Mouse (Mus musculus) stomach, embryonic 15.5 days (tissue): ENCODE measurements at regions not wholly inside any gene's neighbourhood (a gene's known extent, or its start where the extent isn't known, plus 50 kb on each side); places are given as distances from the start of the nearest gene placed in this dataset.
A peak's percentile ranks its signal among the peaks of the same experiment; 100 is the strongest.

Experiments used
- ATAC-seq: fragments of 200-750 bp; cut with Nextera tagmentation; 2 replicates; pipeline ENCODE4 v1.8.0; 2017; ENCODE audit warnings: low read depth, moderate number of reproducible peaks, moderate TSS enrichment; ENCODE audit not compliant: insufficient read depth, low FRiP score
- H3K27ac ChIP-seq: fragments of 300-500 bp; sonication (generic); 2 replicates; pipeline ENCODE4 v1.5.1; 2015; ENCODE audit warnings: mild to moderate bottlenecking, inconsistent platforms
- H3K27me3 ChIP-seq: fragments of 300-500 bp; sonication (generic); replicated peaks from 2 replicates; pipeline ENCODE4 v1.6.1; 2015; ENCODE audit warnings: inconsistent platforms
- H3K36me3 ChIP-seq: fragments of 300-500 bp; sonication (generic); 2 replicates; pipeline ENCODE4 v1.6.1; 2015; ENCODE audit warnings: inconsistent platforms
- H3K4me1 ChIP-seq: fragments of 300-500 bp; sonication (generic); 2 replicates; pipeline ENCODE4 v1.6.1; 2015; ENCODE audit warnings: inconsistent platforms
- H3K4me2 ChIP-seq: fragments of 300-500 bp; sonication (generic); 2 replicates; pipeline ENCODE4 v1.6.1; 2015; ENCODE audit warnings: mild to moderate bottlenecking, inconsistent platforms
- H3K4me3 ChIP-seq: fragments of 300-500 bp; sonication (generic); replicated peaks from 2 replicates; pipeline ENCODE4 v1.5.1; 2015; ENCODE audit warnings: inconsistent platforms
- H3K9ac ChIP-seq: fragments of 300-500 bp; sonication (generic); 2 replicates; pipeline ENCODE4 v1.6.1; 2015; ENCODE audit warnings: inconsistent platforms
- H3K9me3 ChIP-seq: fragments of 300-500 bp; sonication (generic); 2 replicates; pipeline ENCODE4 v1.6.1; 2016; ENCODE audit warnings: inconsistent platforms
- WGBS: fragments of 180-500 bp; shearing (Covaris S2); methylation state at CpG from one replicate; pipeline ENCODE4 v1.1.7; 2015; 5-methylcytosine and 5-hydroxymethylcytosine counted together

DNA sequence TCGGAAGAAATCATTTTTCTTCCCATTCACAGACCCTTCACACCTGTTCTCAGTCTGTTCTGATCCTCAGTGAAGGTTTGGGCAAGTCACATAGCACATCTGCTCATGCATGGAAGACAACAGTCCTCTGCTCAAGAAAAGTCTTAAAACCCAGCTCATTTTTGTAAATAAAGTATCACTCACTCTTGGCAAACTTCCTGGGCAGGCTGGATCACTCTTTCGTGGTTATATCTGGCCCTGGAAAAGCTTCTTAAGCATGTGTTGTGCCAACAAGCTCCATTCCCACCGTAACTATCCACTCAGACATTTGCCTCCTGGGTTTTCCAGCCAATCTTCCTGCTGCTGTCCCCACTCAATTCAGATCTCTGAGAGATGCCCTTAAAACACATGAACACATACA, 103.2 kb upstream of the Cep85l start:
- no peak for ATAC-seq
- no peaks in the 10 kb centered on the region for H3K27me3 ChIP-seq
- 38% methylated on average over 3 of the region's 3 CpGs for WGBS

DNA sequence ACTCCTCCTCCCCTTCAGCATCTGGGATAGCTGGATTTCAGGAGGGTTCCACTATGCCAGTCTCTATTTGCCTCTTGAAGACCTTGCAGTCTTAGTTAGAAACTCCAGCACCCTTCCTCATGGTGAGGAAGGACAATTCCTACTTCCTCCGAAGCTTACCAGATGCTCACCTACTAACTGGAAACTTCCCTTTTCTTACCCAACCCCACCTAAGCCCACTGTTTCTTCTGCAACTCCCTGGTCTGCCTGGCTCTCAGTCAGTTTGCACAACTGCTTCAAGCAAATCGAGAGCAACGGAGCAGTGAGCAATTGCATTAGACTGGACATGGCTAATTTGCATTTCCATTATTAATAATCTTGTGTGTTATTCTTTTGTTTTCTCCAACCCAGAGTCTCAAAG, 90.5 kb upstream of the Cep85l start:
- no peak overlapping the region for H3K4me3 ChIP-seq
- H3K27me3 ChIP-seq: no peaks in the 10 kb centered on the region
- H3K9ac ChIP-seq: no peak overlapping the region
- H3K36me3 ChIP-seq: no peaks in the 10 kb centered on the region
- no peak overlapping the region for H3K4me2 ChIP-seq
- H3K27ac ChIP-seq: no peak overlapping the region
- no peaks in the 10 kb centered on the region for H3K9me3 ChIP-seq
- 94% methylated on average over 3 of the region's 3 CpGs for WGBS
- 0 out of 2 replicates have a peak, but pooled peaks cover 8% of the 10 kb centered on the region for H3K4me1 ChIP-seq
- ATAC-seq: no peak

More for the DNA sequence above, 103.2 kb upstream of the Cep85l start:
- no peaks in the 10 kb centered on the region for H3K9me3 ChIP-seq
- no peak overlapping the region for H3K4me3 ChIP-seq
- no peaks in the 10 kb centered on the region for H3K36me3 ChIP-seq
- no peak overlapping the region for H3K4me2 ChIP-seq
- no peak overlapping the region for H3K9ac ChIP-seq
- no peaks in the 10 kb centered on the region for H3K4me1 ChIP-seq
- no peak overlapping the region for H3K27ac ChIP-seq

DNA sequence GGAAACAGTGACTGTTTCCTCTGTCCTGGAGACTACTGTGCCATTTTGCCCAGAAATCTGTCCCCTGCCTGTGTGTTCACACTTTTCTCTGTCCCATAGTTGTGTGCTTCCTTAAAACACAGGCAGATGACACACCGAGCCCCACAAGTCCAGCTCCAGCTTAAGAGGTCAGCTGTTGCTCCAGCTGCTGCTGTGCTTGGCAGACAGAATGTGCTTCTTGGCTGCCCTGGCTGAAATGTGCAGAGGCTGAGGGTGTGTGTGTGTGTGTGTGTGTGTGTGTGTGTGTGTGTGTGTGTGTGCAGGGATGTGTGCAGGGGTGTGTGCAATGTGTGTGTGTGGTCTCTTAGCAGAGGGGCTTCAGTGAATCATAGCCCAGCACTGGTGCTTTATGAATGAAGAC, 89.9 kb upstream of the Cep85l start:
- no peak; the same call in 1 of the 2 replicates for ATAC-seq
- H3K4me3 ChIP-seq: no peak overlapping the region

DNA sequence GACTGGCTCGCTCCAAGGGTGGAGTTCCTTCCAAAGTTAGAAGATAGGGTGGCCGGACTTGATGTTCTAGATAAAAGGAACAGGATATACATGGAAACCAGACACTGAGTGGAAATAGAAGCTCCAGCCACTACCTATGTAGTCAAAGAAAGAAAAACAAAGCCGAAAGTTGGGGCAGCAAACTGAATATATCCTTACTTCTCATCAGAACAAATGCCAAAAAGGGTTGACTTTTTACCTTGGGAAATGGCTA, 88.5 kb upstream of the Cep85l start:
- Histone ChIP-seq H3K36me3 (no peaks in the 10 kb centered on the region), H3K27me3 (no peaks in the 10 kb centered on the region), H3K4me2 (no peak overlapping the region), H3K4me1 (0 out of 2 replicates have a peak, but pooled peaks cover 11% of the 10 kb centered on the region), H3K9ac (no peak overlapping the region), H3K27ac (no peak overlapping the region), H3K9me3 (no peaks in the 10 kb centered on the region), H3K4me3 (no peak overlapping the region)
- ATAC-seq: no peak
- WGBS: 90% methylated on average over 3 of the region's 3 CpGs

More for the DNA sequence above, 89.9 kb upstream of the Cep85l start:
- Histone ChIP-seq H3K27ac (no peak overlapping the region; the same call in 1 of the 2 replicates), H3K9ac (no peak overlapping the region), H3K27me3 (no peaks in the 10 kb centered on the region), H3K36me3 (no peaks in the 10 kb centered on the region), H3K4me1 (0 out of 2 replicates have a peak, but pooled peaks cover 10% of the 10 kb centered on the region), H3K9me3 (no peaks in the 10 kb centered on the region), H3K4me2 (no peak overlapping the region)
- 36% methylated on average over 1 of the region's 1 CpGs for WGBS

DNA sequence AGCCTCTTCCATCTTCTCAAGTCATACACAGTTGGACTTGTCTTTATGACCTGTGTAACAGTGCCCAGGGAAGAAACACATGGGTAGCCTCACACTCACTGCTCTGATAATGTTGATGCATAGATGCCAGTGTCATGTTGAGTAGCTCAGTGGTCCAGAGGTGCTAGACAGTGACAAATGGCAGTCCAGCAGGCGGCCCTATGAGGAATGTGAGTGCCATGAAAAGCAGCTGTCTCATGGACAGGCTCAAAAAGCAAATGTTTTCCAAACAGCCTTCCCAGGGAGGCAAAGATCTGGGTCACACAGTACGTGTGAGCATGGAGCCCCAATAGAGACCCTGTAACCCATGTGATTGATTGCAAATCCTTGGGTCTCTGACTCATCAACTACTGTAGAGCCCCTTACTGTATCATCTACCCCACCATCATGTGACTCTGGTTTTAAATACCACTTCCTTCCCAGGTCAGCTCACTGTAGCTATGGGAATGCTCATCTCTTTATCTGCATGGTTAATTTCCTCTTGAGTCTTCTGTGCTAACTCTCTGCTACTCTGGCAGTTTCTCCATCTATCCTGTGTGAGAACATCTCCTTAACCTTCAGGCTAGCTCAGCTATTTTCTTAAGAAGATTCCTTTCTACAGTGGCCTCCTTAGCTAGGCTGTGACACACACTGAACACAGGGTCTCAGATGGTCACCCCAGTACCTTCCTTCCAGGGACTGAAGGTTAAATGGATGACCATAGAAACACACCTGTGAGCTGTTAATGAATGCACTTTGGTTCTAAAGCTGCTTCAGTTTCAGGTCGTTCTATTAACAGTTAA, 87.9 kb upstream of the Cep85l start:
- H3K27me3 ChIP-seq: no peaks in the 10 kb centered on the region
- no peak overlapping the region for H3K4me3 ChIP-seq
- WGBS: 65% methylated on average over 3 of the region's 3 CpGs
- no peak for ATAC-seq
- H3K4me1 ChIP-seq: 0 out of 2 replicates have a peak, but pooled peaks cover 11% of the 10 kb centered on the region
- H3K9ac ChIP-seq: no peak overlapping the region
- no peaks in the 10 kb centered on the region for H3K36me3 ChIP-seq
- H3K9me3 ChIP-seq: no peaks in the 10 kb centered on the region
- H3K27ac ChIP-seq: no peak overlapping the region
- H3K4me2 ChIP-seq: no peak overlapping the region

DNA sequence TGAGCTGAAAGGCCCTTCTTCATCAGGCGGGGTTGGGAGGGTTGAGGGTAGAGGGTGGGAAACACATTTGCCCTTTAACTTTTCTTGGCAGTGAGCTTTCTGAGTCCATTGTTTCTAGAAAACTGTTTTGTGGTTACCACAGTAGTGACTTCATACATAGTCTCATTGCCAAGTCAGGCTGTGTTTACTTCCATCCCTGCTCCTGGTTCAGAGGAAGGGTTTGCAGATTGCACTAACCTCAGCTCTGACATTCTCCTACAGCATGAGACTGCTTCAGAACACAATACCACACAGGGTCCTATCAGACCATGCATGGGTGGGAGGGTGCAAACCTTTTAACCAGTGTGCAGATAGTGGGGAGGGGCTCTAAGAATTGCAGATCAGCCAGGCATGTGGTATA, 87.1 kb upstream of the Cep85l start:
- 56% methylated on average over 1 of the region's 1 CpGs for WGBS
- Histone ChIP-seq H3K4me1 (0 out of 2 replicates have a peak, but pooled peaks cover 11% of the 10 kb centered on the region), H3K9me3 (no peaks in the 10 kb centered on the region), H3K27me3 (no peaks in the 10 kb centered on the region), H3K4me2 (no peak overlapping the region), H3K27ac (peak overlapping the region; percentile 61; the same call in 1 of the 2 replicates), H3K36me3 (no peaks in the 10 kb centered on the region), H3K9ac (no peak overlapping the region), H3K4me3 (no peak overlapping the region)
- ATAC-seq: no peak

DNA sequence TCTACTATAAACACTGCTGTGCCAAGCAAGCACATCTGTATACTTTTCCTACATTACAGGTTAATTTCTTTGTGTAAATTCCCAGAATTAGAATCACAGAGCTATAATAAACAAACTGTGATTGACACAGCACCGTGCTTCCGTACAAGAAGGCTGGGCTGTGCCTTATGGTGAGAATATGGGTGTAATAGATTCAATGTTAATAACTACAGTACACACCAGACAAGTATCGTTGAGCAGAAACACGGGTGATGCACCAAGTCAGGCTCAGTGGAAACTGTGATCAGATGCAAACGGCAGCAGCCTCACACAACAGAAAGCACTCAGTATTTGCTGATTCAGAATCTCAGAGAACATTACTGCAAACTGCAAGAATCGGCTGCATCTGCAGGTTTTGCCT, 86.5 kb upstream of the Cep85l start:
- Histone ChIP-seq H3K9me3 (no peaks in the 10 kb centered on the region), H3K27ac (peak overlapping the region; percentile 61), H3K27me3 (no peaks in the 10 kb centered on the region), H3K4me2 (no peak overlapping the region), H3K4me1 (0 out of 2 replicates have a peak, but pooled peaks cover 11% of the 10 kb centered on the region), H3K36me3 (no peaks in the 10 kb centered on the region), H3K9ac (no peak overlapping the region), H3K4me3 (no peak overlapping the region)
- WGBS: 37% methylated on average over 6 of the region's 6 CpGs
- no peak for ATAC-seq

DNA sequence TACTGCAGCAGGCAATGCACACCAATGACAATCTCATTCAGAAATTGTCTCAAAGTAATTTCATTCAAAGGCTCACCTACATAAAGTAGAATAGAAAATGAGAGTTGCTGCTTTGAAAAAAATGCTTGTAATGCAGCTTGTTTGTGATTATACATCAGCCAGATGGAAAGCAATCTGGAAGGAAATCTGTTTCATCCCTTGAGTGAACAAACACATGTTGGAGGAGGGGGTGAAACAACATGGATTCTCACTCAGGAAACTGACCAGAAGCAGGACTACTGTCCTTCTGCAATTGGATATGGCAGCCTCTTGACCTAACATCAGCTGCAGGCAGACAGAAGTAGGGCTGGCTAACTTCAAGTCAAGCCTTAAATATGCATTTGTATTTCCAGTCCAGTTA, 84.8 kb upstream of the Cep85l start:
- 0 out of 2 replicates have a peak, but pooled peaks cover 11% of the 10 kb centered on the region for H3K4me1 ChIP-seq
- H3K27me3 ChIP-seq: no peaks in the 10 kb centered on the region
- ATAC-seq: no peak
- H3K27ac ChIP-seq: no peak overlapping the region
- H3K4me2 ChIP-seq: no peak overlapping the region
- no peaks in the 10 kb centered on the region for H3K36me3 ChIP-seq
- no peaks in the 10 kb centered on the region for H3K9me3 ChIP-seq
- no peak overlapping the region for H3K4me3 ChIP-seq
- no peak overlapping the region for H3K9ac ChIP-seq

DNA sequence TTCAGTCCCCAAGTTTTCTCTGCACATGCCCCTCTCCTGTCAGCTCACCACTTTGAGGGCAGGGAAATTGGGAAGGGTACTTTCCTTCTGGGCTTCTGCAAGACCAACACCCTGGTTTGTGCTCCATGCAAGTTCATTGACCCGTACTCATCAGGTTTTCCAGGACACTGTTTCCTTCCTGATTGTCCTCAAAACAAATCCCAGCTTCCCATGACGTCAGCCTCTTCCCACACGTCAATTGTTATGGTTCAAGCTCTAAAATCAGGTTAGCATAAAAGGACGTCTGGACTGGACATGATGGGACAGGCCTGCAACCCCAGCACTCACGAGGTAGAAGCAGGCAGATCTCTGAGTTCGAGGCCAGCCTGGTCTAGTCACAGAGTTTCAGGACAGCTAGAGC, 84.3 kb upstream of the Cep85l start:
- Histone ChIP-seq H3K27ac (no peak overlapping the region), H3K9ac (no peak overlapping the region), H3K27me3 (no peaks in the 10 kb centered on the region), H3K9me3 (no peaks in the 10 kb centered on the region), H3K4me2 (no peak overlapping the region), H3K4me1 (0 out of 2 replicates have a peak, but pooled peaks cover 11% of the 10 kb centered on the region), H3K36me3 (no peaks in the 10 kb centered on the region), H3K4me3 (no peak overlapping the region)
- WGBS: 71% methylated on average over 6 of the region's 6 CpGs
- ATAC-seq: no peak

DNA sequence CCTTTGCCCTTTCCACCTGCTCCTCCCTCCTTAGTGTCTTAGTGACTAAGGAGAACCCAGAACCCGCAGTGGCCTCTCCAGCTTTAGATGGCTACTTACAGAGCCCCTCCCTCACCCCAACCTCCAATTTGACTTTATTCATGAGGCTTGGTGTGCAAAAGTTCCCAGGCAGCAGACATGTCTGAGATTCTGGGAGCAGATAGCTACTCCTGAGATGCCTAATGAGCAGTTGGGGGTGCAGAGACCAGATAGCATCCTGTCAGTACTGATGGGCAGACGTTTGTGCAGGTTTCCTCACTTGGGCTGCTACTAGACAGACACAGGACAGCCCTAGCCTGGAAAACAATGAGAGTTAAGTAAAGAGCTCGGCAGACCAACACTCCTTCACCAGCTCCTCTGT, 83.7 kb upstream of the Cep85l start:
- WGBS: 62% methylated on average over 3 of the region's 3 CpGs
- Histone ChIP-seq H3K9me3 (no peaks in the 10 kb centered on the region), H3K4me3 (no peak overlapping the region), H3K4me1 (0 out of 2 replicates have a peak, but pooled peaks cover 11% of the 10 kb centered on the region), H3K4me2 (no peak overlapping the region), H3K27ac (no peak overlapping the region), H3K36me3 (no peaks in the 10 kb centered on the region), H3K27me3 (no peaks in the 10 kb centered on the region), H3K9ac (no peak overlapping the region)
- no peak for ATAC-seq

DNA sequence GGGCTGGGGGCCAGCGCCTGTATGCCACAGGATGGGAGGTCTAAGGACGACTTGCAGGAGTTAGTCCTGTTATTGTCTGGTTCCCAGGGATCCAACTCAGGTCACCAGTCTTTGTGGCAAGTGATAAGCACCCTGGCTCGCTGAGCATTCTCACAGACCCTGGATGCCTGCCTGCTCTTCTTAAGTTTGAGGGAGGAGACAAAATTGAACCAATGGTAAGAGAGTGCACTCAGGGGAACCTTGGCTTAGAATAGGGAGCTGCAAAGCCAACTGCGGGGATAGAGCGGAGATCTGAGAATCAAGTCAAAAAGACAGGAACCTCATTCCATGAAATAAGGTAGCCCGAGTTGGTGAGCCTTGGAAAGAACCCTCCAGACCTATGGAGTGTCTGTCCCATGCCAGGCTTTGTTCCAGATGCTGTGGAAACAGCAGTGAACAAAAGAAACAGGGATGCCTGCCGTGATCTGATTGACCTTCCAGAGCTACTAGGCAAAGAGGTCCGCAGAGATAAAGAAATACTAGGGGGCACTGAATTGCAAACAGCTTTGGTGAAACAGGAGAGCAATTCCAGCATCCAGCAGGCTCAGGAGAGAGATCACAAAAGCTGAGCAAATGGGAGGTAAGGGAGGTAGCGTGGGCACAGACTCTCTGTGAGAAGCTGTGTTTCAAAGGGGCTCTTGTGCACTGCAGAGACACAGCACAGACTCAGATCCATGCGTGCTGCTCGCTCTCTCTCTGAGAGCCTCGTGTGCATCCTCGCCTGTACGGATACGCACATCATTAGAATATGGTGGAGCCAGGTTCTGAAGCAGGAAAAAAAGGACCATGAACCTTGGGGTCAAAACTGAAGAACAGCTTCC, 82.9 kb upstream of the Cep85l start:
- WGBS: 52% methylated on average over 15 of the region's 15 CpGs
- H3K9me3 ChIP-seq: no peaks in the 10 kb centered on the region
- H3K4me2 ChIP-seq: no peak overlapping the region
- no peaks in the 10 kb centered on the region for H3K36me3 ChIP-seq
- H3K9ac ChIP-seq: no peak overlapping the region
- no peak for ATAC-seq
- H3K27ac ChIP-seq: no peak overlapping the region
- H3K27me3 ChIP-seq: no peaks in the 10 kb centered on the region
- H3K4me3 ChIP-seq: no peak overlapping the region
- H3K4me1 ChIP-seq: 0 out of 2 replicates have a peak, but pooled peaks cover 11% of the 10 kb centered on the region
